Mouse (Mus musculus) liver, postnatal 0 days (tissue): ENCODE measurements around the gene Pcp4. TPM values are rescaled to one million over a fixed set of nuclear protein-coding genes. Genes with fewer than 3 reads are reported as not detected.

Source experiments
- ATAC-seq: fragments of 200-750 bp; cut with Nextera tagmentation; 2 replicates; pipeline ENCODE4 v1.8.0; 2017; ENCODE audit warnings: mild to moderate bottlenecking, moderate library complexity
- DNase-seq: peaks from one replicate; pipeline ENCODE4 v3.0.0-alpha.2; 2016
- H3K27ac ChIP-seq: fragments of 300-500 bp; sonication (generic); 2 replicates; pipeline ENCODE4 v1.5.1; 2014; ENCODE audit warnings: antibody characterized with exemption, moderate library complexity, mild to moderate bottlenecking, low read depth
- H3K27me3 ChIP-seq: fragments of 300-500 bp; sonication (generic); 2 replicates; pipeline ENCODE4 v1.6.1; 2014; ENCODE audit warnings: low read length, control low read depth, mixed read lengths; ENCODE audit not compliant: insufficient read depth
- H3K36me3 ChIP-seq: fragments of 300-500 bp; sonication (generic); replicated peaks from 2 replicates; pipeline ENCODE4 v1.6.1; 2014; ENCODE audit warnings: mild to moderate bottlenecking, control low read depth, low read length, moderate library complexity, mixed read lengths; ENCODE audit not compliant: insufficient read depth
- H3K4me1 ChIP-seq: fragments of 300-500 bp; sonication (generic); 2 replicates; pipeline ENCODE4 v1.6.1; 2014; ENCODE audit warnings: antibody characterized with exemption, mild to moderate bottlenecking, control low read depth; ENCODE audit not compliant: insufficient read depth
- H3K4me2 ChIP-seq: fragments of 300-500 bp; sonication (generic); 2 replicates; pipeline ENCODE4 v1.6.1; 2014; ENCODE audit warnings: low read depth, mild to moderate bottlenecking, low read length, moderate library complexity, mixed read lengths
- H3K4me3 ChIP-seq: fragments of 300-500 bp; sonication (generic); 2 replicates; pipeline ENCODE4 v1.5.1; 2014; ENCODE audit warnings: low read depth, low read length
- H3K9ac ChIP-seq: fragments of 300-500 bp; sonication (generic); replicated peaks from 2 replicates; pipeline ENCODE4 v1.6.1; 2014; ENCODE audit warnings: mild to moderate bottlenecking, moderate library complexity
- H3K9me3 ChIP-seq: fragments of 300-500 bp; sonication (generic); 2 replicates; pipeline ENCODE4 v1.6.1; 2016; ENCODE audit warnings: mild to moderate bottlenecking, control low read depth, low read length, mixed read lengths
- CTCF ChIP-seq: sonication (generic); IDR thresholded peaks from 2 replicates; pipeline ENCODE4 v1.5.1; 2016; ENCODE audit warnings: antibody characterized with exemption, low read depth
- EP300 ChIP-seq: IDR thresholded peaks from 2 replicates; pipeline ENCODE4 v1.6.1; 2016; ENCODE audit warnings: antibody characterized with exemption, low read depth, mild to moderate bottlenecking
- WGBS: fragments of 180-500 bp; shearing (Covaris S2); extraction: QIAGEN DNeasy Blood & Tissue Kit; methylation state at CpG from one replicate; pipeline ENCODE4 v1.1.7; 2014; ENCODE audit not compliant: insufficient replicate concordance; 5-methylcytosine and 5-hydroxymethylcytosine counted together
- polyA plus RNA-seq: library from polyadenylated mRNA; unstranded; fragments of >200 nt; fragmentation: Nextera tagmentation; extraction: Ambion mirVana; gene quantifications from 2 replicates; pipeline ENCODE4 v1.2.1, GENCODE M21; 2015

Pcp4 gene
- polyA plus RNA-seq, 1 experiment from 2014 or later: not detected

- no peak overlapping the region for H3K27ac ChIP-seq
- H3K4me2 ChIP-seq: no peak overlapping the region
- H3K36me3 ChIP-seq: no peaks in the 10 kb centered on the region
- H3K9me3 ChIP-seq: no peaks in the 10 kb centered on the region
- no peak overlapping the region for H3K9ac ChIP-seq
- ATAC-seq (no peak), DNase-seq (peak; percentile 31)
- WGBS: 51% methylated on average over 2 of the region's 2 CpGs
- H3K4me3 ChIP-seq: no peak overlapping the region
- no peaks in the 10 kb centered on the region for H3K4me1 ChIP-seq
- TF ChIP-seq CTCF (no peak), EP300 (no peak)
- H3K27me3 ChIP-seq: no peaks in the 10 kb centered on the region
These were observed 73.7 kb downstream of the Pcp4 start for GRCm38 (mm10) chr16:96541056-96541455.

GRCm38 (mm10) chr16:96552680-96553079 is 85.3 kb downstream of the Pcp4 start:
- Histone ChIP-seq H3K36me3 (no peaks in the 10 kb centered on the region), H3K4me2 (no peak overlapping the region), H3K4me1 (no peaks in the 10 kb centered on the region), H3K27me3 (no peaks in the 10 kb centered on the region), H3K27ac (no peak overlapping the region), H3K4me3 (no peak overlapping the region), H3K9me3 (no peaks in the 10 kb centered on the region), H3K9ac (no peak overlapping the region)
- 67% methylated on average over 2 of the region's 2 CpGs for WGBS
- DNase-seq (no peak), ATAC-seq (no peak)
- TF ChIP-seq EP300: no peak
- TF ChIP-seq CTCF: no peak

- no peak overlapping the region for H3K4me2 ChIP-seq
- no peak overlapping the region for H3K4me3 ChIP-seq
- no peaks in the 10 kb centered on the region for H3K36me3 ChIP-seq
- ATAC-seq: no peak
- DNase-seq: no peak
- H3K4me1 ChIP-seq: no peaks in the 10 kb centered on the region
- no peak for TF ChIP-seq CTCF
- TF ChIP-seq EP300: no peak
- H3K27ac ChIP-seq: no peak overlapping the region
- H3K27me3 ChIP-seq: no peaks in the 10 kb centered on the region
- 67% methylated on average over 4 of the region's 4 CpGs for WGBS
- H3K9me3 ChIP-seq: no peaks in the 10 kb centered on the region
- no peak overlapping the region for H3K9ac ChIP-seq
These were observed 88.0 kb downstream of the Pcp4 start for GRCm38 (mm10) chr16:96555412-96555811.

GRCm38 (mm10) chr16:96556621-96557020 is 89.2 kb downstream of the Pcp4 start:
- DNase-seq: no peak
- 73% methylated on average over 3 of the region's 3 CpGs for WGBS
- no peak overlapping the region for H3K27ac ChIP-seq
- H3K27me3 ChIP-seq: no peaks in the 10 kb centered on the region
- H3K4me3 ChIP-seq: no peak overlapping the region
- no peaks in the 10 kb centered on the region for H3K4me1 ChIP-seq
- no peak for ATAC-seq
- H3K36me3 ChIP-seq: no peaks in the 10 kb centered on the region
- no peak for TF ChIP-seq EP300
- H3K4me2 ChIP-seq: no peak overlapping the region
- no peaks in the 10 kb centered on the region for H3K9me3 ChIP-seq
- H3K9ac ChIP-seq: no peak overlapping the region

GRCm38 (mm10) chr16:96558341-96558740 is 90.9 kb downstream of the Pcp4 start:
- Histone ChIP-seq H3K27ac (no peak overlapping the region), H3K4me2 (no peak overlapping the region), H3K9ac (no peak overlapping the region), H3K4me3 (no peak overlapping the region), H3K9me3 (no peaks in the 10 kb centered on the region), H3K36me3 (no peaks in the 10 kb centered on the region), H3K4me1 (no peaks in the 10 kb centered on the region), H3K27me3 (no peaks in the 10 kb centered on the region)
- no peak for TF ChIP-seq EP300
- DNase-seq (no peak), ATAC-seq (no peak)
- 81% methylated on average over 1 of the region's 1 CpGs for WGBS

GRCm38 (mm10) chr16:96559796-96560195 is 92.4 kb downstream of the Pcp4 start:
- H3K9me3 ChIP-seq: no peaks in the 10 kb centered on the region
- H3K4me1 ChIP-seq: no peaks in the 10 kb centered on the region
- no peak for TF ChIP-seq EP300
- TF ChIP-seq CTCF: no peak
- no peak overlapping the region for H3K9ac ChIP-seq
- no peaks in the 10 kb centered on the region for H3K27me3 ChIP-seq
- ATAC-seq (no peak), DNase-seq (no peak)
- H3K36me3 ChIP-seq: no peaks in the 10 kb centered on the region
- no peak overlapping the region for H3K4me2 ChIP-seq
- no peak overlapping the region for H3K4me3 ChIP-seq
- no peak overlapping the region for H3K27ac ChIP-seq
